Mouse (Mus musculus): ENCODE measurements around the gene Tnfsf18. TPM values are rescaled to one million over a fixed set of nuclear protein-coding genes. Genes with fewer than 3 reads are reported as not detected.

The Tnfsf18 gene
- polyA plus RNA-seq, 1 experiment from 2014 or later: not detected

DNA sequence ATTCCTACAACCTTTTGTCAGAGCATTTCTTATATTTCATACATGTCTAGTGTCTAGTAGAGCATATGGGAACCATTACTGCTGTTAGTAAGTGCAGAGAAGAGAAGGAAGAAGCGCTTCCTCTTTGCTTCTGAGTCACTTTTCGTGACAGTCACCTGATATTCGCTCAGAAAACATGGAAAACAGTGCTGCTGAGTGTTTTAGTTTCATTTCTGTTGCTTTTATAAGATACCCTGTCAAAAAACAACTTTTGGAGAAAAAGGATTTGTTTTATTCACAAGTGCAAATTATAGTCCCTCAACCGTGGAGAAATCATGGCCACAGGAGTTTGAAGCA lies 6.3 kb downstream of the Tnfsf18 start:
- ATAC-seq (peak; percentile 38; the same call in 1 of the 2 replicates), DNase-seq (no peak)
- TF ChIP-seq CTCF (IDR thresholded peaks at IDR 0.05; ENCODE audit: low read depth) (no peak), EP300 (IDR thresholded peaks at IDR 0.05; ENCODE audit: low read depth) (no peak)

DNA sequence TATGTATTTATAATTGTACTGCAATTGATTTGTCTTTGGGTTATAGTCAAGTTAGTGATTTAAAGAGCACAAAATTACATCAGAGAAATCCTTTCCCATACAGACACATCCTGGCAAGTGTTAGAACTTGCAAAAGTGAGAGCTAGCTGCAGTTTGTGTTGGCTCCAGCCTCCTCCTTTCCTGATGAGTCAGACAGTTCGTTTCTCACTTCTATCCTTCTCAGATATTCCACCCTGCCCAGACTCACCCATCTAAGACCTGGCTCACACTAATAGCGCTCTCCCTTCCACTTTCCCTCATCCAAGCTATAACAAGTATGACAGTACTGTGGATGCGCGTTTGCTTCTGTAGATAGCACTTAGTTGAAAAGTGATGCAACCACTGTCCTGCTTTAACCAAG lies 11.9 kb downstream of the Tnfsf18 start:
- H3K9me3 ChIP-seq (ENCODE audit: low read length): no peaks in the 10 kb centered on the region
- H3K4me2 ChIP-seq (ENCODE audit: low read depth, low read length): no peak overlapping the region
- H3K36me3 ChIP-seq (replicated peaks; ENCODE audit: insufficient read depth, low read length): no peaks in the 10 kb centered on the region
- no peaks in the 10 kb centered on the region for H3K27me3 ChIP-seq (ENCODE audit: insufficient read depth, low read length)
- no peaks in the 10 kb centered on the region for H3K4me1 ChIP-seq (ENCODE audit: insufficient read depth)
- no peak overlapping the region for H3K9ac ChIP-seq (replicated peaks)
- TF ChIP-seq EP300 (IDR thresholded peaks at IDR 0.05; ENCODE audit: low read depth) (no peak), CTCF (IDR thresholded peaks at IDR 0.05; ENCODE audit: low read depth) (no peak)
- DNase-seq (no peak), ATAC-seq (no peak)
- 83% methylated on average over 4 of the region's 4 CpGs for WGBS (ENCODE audit: insufficient replicate concordance)
- no peak overlapping the region for H3K4me3 ChIP-seq (ENCODE audit: low read depth, low read length)
- H3K27ac ChIP-seq (ENCODE audit: low read depth): no peak overlapping the region

More for the DNA sequence above, 6.3 kb downstream of the Tnfsf18 start:
- no peak overlapping the region for H3K27ac ChIP-seq (ENCODE audit: low read depth)
- H3K9me3 ChIP-seq (ENCODE audit: low read length): no peaks in the 10 kb centered on the region
- H3K36me3 ChIP-seq (replicated peaks; ENCODE audit: insufficient read depth, low read length): no peaks in the 10 kb centered on the region
- H3K4me3 ChIP-seq (ENCODE audit: low read depth, low read length): no peak overlapping the region
- H3K27me3 ChIP-seq (ENCODE audit: insufficient read depth, low read length): no peaks in the 10 kb centered on the region
- H3K9ac ChIP-seq (replicated peaks): no peak overlapping the region
- no peak overlapping the region for H3K4me2 ChIP-seq (ENCODE audit: low read depth, low read length)
- H3K4me1 ChIP-seq (ENCODE audit: insufficient read depth): no peaks in the 10 kb centered on the region
- WGBS (ENCODE audit: insufficient replicate concordance): 57% methylated on average over 4 of the region's 4 CpGs

DNA sequence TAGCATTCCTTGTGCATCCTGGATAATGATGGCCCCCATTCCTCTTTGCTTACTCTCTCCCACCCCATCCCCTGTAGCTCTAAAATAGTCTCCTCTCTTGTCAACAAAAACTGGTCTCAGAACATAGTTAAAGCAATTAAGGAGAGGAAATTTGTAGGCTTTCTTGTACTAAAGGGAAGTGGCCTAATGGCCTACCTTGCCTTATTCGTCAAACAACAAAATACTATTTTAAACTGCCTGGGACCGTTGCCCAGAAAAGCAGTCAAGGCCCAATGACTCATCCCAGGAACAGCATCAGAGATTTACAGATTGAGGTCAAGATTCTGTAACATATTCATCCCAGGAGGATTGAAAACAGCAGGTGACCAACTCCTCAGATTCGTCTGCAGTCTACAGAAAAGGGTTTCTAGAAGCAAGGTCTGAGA lies 13.2 kb downstream of the Tnfsf18 start:
- H3K27me3 ChIP-seq (ENCODE audit: insufficient read depth, low read length): no peaks in the 10 kb centered on the region
- H3K4me1 ChIP-seq (ENCODE audit: insufficient read depth): no peaks in the 10 kb centered on the region
- H3K9me3 ChIP-seq (ENCODE audit: low read length): no peaks in the 10 kb centered on the region
- TF ChIP-seq CTCF (IDR thresholded peaks at IDR 0.05; ENCODE audit: low read depth) (no peak), EP300 (IDR thresholded peaks at IDR 0.05; ENCODE audit: low read depth) (no peak)
- H3K27ac ChIP-seq (ENCODE audit: low read depth): no peak overlapping the region
- H3K4me3 ChIP-seq (ENCODE audit: low read depth, low read length): no peak overlapping the region
- no peak overlapping the region for H3K4me2 ChIP-seq (ENCODE audit: low read depth, low read length)
- no peak for DNase-seq
- no peak for ATAC-seq
- no peaks in the 10 kb centered on the region for H3K36me3 ChIP-seq (replicated peaks; ENCODE audit: insufficient read depth, low read length)
- 62% methylated on average over 3 of the region's 3 CpGs for WGBS (ENCODE audit: insufficient replicate concordance)
- no peak overlapping the region for H3K9ac ChIP-seq (replicated peaks)

DNA sequence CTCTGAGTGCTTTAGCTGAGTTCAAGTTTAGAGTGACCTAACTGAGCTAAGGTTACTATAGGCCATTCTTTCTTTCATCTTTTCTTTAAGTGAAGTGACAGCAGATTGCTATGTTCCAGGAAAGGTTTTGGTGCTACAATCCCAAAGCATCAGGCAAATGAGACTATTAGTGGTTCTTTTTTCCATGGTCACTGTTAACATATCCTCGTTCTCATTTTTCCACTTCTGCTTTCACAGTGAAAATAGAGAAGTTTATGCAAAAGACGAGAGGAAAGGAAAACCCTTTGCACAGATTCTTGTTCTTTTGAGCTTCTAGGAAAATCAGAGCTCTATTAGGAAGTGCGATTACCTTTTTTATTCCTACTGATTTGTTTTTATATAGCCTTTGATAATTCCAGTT lies 22.9 kb downstream of the Tnfsf18 start:
- no peaks in the 10 kb centered on the region for H3K4me1 ChIP-seq (ENCODE audit: insufficient read depth)
- H3K27me3 ChIP-seq (ENCODE audit: insufficient read depth, low read length): no peaks in the 10 kb centered on the region
- ATAC-seq (no peak), DNase-seq (no peak)
- H3K9ac ChIP-seq (replicated peaks): no peak overlapping the region
- TF ChIP-seq EP300 (IDR thresholded peaks at IDR 0.05; ENCODE audit: low read depth): no peak
- TF ChIP-seq CTCF (IDR thresholded peaks at IDR 0.05; ENCODE audit: low read depth): no peak
- 42% methylated on average over 3 of the region's 3 CpGs for WGBS (ENCODE audit: insufficient replicate concordance)
- no peak overlapping the region for H3K4me2 ChIP-seq (ENCODE audit: low read depth, low read length)
- H3K4me3 ChIP-seq (ENCODE audit: low read depth, low read length): no peak overlapping the region
- H3K9me3 ChIP-seq (ENCODE audit: low read length): no peaks in the 10 kb centered on the region
- H3K36me3 ChIP-seq (replicated peaks; ENCODE audit: insufficient read depth, low read length): no peaks in the 10 kb centered on the region
- no peak overlapping the region for H3K27ac ChIP-seq (ENCODE audit: low read depth)

DNA sequence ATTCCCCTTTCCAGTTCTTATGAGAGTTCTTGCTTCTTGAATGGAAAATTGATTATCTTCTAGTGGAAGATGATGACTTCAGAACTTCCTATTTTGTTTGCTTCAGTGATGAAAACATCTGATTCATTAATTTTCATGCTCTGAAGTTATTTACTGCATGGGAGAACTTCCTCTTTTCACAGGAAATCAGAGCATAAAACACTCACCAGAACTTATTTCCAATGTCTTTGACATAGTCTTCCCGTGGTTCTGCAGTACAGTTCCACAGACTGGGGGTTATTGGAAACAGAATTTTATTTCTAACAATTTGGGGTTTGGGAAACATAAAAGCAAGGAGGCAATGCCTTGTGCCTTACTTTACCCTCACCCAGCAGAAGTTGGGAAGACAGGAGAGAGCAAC lies 25.8 kb downstream of the Tnfsf18 start:
- WGBS (ENCODE audit: insufficient replicate concordance): 23% methylated on average over 1 of the region's 1 CpGs
- H3K4me1 ChIP-seq (ENCODE audit: insufficient read depth): no peaks in the 10 kb centered on the region
- no peak overlapping the region for H3K4me3 ChIP-seq (ENCODE audit: low read depth, low read length)
- H3K9ac ChIP-seq (replicated peaks): no peak overlapping the region
- no peak for TF ChIP-seq CTCF (IDR thresholded peaks at IDR 0.05; ENCODE audit: low read depth)
- no peak for TF ChIP-seq EP300 (IDR thresholded peaks at IDR 0.05; ENCODE audit: low read depth)
- no peak for DNase-seq
- no peak overlapping the region for H3K4me2 ChIP-seq (ENCODE audit: low read depth, low read length)
- no peaks in the 10 kb centered on the region for H3K27me3 ChIP-seq (ENCODE audit: insufficient read depth, low read length)
- no peaks in the 10 kb centered on the region for H3K36me3 ChIP-seq (replicated peaks; ENCODE audit: insufficient read depth, low read length)
- H3K9me3 ChIP-seq (ENCODE audit: low read length): no peaks in the 10 kb centered on the region
- ATAC-seq: no peak
- no peak overlapping the region for H3K27ac ChIP-seq (ENCODE audit: low read depth)

DNA sequence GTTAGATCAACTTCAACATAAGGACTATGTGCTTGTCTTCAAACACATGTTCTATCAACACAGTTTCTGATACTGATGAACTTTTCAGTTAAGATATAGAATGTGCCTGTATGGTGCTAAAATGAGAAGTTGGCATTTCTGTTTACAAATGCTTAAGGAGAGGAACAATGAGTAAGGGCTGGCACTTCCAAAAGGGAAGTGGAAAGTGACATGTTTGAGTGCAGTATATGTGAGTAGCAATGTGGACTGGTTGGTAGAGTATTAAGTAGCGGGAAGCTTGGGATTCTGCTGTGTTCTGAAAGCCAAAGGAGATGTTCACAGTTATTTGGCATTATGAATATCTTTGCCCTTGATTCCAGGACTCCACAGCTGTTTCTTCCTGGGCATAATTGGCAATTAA lies 33.7 kb downstream of the Tnfsf18 start:
- DNase-seq (no peak), ATAC-seq (no peak)
- H3K27ac ChIP-seq (ENCODE audit: low read depth): no peak overlapping the region
- no peaks in the 10 kb centered on the region for H3K9me3 ChIP-seq (ENCODE audit: low read length)
- TF ChIP-seq CTCF (IDR thresholded peaks at IDR 0.05; ENCODE audit: low read depth) (no peak), EP300 (IDR thresholded peaks at IDR 0.05; ENCODE audit: low read depth) (no peak)
- H3K27me3 ChIP-seq (ENCODE audit: insufficient read depth, low read length): no peaks in the 10 kb centered on the region
- no peak overlapping the region for H3K4me3 ChIP-seq (ENCODE audit: low read depth, low read length)
- H3K9ac ChIP-seq (replicated peaks): no peak overlapping the region
- H3K4me1 ChIP-seq (ENCODE audit: insufficient read depth): no peaks in the 10 kb centered on the region
- no peak overlapping the region for H3K4me2 ChIP-seq (ENCODE audit: low read depth, low read length)
- 59% methylated on average over 1 of the region's 1 CpGs for WGBS (ENCODE audit: insufficient replicate concordance)
- no peaks in the 10 kb centered on the region for H3K36me3 ChIP-seq (replicated peaks; ENCODE audit: insufficient read depth, low read length)

DNA sequence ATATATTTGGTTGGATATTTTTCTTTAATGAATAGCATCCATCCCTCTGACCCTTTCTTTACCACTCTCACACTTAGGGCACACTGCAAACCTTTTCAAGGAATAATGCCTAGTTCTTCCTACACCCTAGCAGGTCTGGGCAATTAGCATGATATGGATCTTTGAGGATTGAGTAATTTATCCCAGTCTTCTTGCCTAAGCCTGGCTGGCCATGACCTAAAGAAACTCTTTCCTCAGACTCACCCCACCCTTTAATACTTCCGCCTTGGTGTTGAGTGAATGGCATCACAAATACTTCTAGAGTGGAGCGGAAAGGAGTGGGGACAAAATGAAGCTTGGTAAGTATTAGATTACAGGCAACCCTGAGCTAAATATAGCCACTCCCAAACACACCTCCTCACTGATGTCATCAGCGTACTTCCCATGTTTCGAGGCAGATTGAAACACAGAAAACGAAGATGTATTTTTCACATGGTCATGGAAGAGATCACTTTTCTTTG lies 56.2 kb downstream of the Tnfsf18 start:
- ATAC-seq (no peak), DNase-seq (no peak)
- no peaks in the 10 kb centered on the region for H3K9me3 ChIP-seq (ENCODE audit: low read length)
- no peak overlapping the region for H3K27ac ChIP-seq (ENCODE audit: low read depth)
- 78% methylated on average over 5 of the region's 5 CpGs for WGBS (ENCODE audit: insufficient replicate concordance)
- H3K36me3 ChIP-seq (replicated peaks; ENCODE audit: insufficient read depth, low read length): no peaks in the 10 kb centered on the region
- no peaks in the 10 kb centered on the region for H3K4me1 ChIP-seq (ENCODE audit: insufficient read depth)
- no peak for TF ChIP-seq EP300 (IDR thresholded peaks at IDR 0.05; ENCODE audit: low read depth)
- no peak for TF ChIP-seq CTCF (IDR thresholded peaks at IDR 0.05; ENCODE audit: low read depth)
- H3K4me2 ChIP-seq (ENCODE audit: low read depth, low read length): no peak overlapping the region
- no peak overlapping the region for H3K9ac ChIP-seq (replicated peaks)
- H3K27me3 ChIP-seq (ENCODE audit: insufficient read depth, low read length): no peaks in the 10 kb centered on the region
- H3K4me3 ChIP-seq (ENCODE audit: low read depth, low read length): no peak overlapping the region

Measured in liver, postnatal 0 days (tissue).